Mouse (Mus musculus) Patski (cell line): ENCODE data around the gene Scamp4. TPM values are rescaled to one million over a fixed set of nuclear protein-coding genes. Genes with fewer than 3 reads are reported as not detected.

Experiments
- ATAC-seq: fragments of 100-300 bp; one replicate; pipeline ENCODE4 v1.8.0; 2021
- CTCF ChIA-PET: fragments of 350-600 bp; sonication (Branson Sonifier 250); formaldehyde crosslinking; loops from one replicate; lab custom pipeline; 2022; ENCODE audit warnings: inconsistent platforms; lab: Charles Lee
- POLR2A ChIA-PET: fragments of 350-600 bp; sonication (Branson Sonifier 250); formaldehyde crosslinking; loops from one replicate; lab custom pipeline; 2022; ENCODE audit warnings: antibody characterized with exemption, inconsistent platforms; lab: Charles Lee
- DNase-seq: peaks from one replicate; pipeline ENCODE4 v3.0.0-alpha.2; 2011; ENCODE audit warnings: low read depth, low spot score
- H3K27me3 ChIP-seq: fragments of 371-371 bp; one replicate; pipeline ENCODE4 v1.5.1; 2021
- CTCF ChIP-seq: fragments of 100-300 bp; IDR thresholded peaks from one replicate; pipeline ENCODE4 v1.5.1; 2021
- in situ Hi-C: fragments of 300-500 bp; cut with MboI; formaldehyde crosslinking; loops from 3 replicates; pipeline ENCODE4 v1.11.1; 2018; ENCODE audit warnings: low pct_unique_long_range_greater_than_20kb, mixed read lengths
- polyA plus RNA-seq: library from polyadenylated mRNA; unstranded; gene quantifications from one replicate; pipeline ENCODE4 v1.2.3, GENCODE M21; 2021

Gene Scamp4
- 76.6 TPM for polyA plus RNA-seq

- ATAC-seq: peak; percentile 74
- ChIA-PET POLR2A (interaction anchor here (0.6 kb wide), 1 partner anchor 72 kb away, joined by 3 read pairs; no protein-coding TSS in a partner anchor), CTCF (interaction anchor here (0.9 to 1.4 kb wide), 3 partner anchors 16 to 81 kb away, joined by 3 to 6 read pairs (median 4); no protein-coding TSS in a partner anchor)
- H3K27me3 ChIP-seq: no peaks in the 10 kb centered on the region
- in situ Hi-C loops: no loop called here
- no peak for TF ChIP-seq CTCF
- DNase-seq: peak; percentile 73
Measured at GRCm38 (mm10) chr10:80602698-80603325, at the start of gene Scamp4, which contains the start of gene Adat3. Scamp4 (plus strand) TSS chr10:80602872. Adat3 (plus strand) TSS chr10:80602880.

- ATAC-seq (no peak), DNase-seq (no peak)
- in situ Hi-C loops: loop anchor here (5.0 kb wide), 2 partner anchors 41 to 106 kb away; no protein-coding TSS in a partner anchor
- no peak for TF ChIP-seq CTCF
- CTCF ChIA-PET: interaction anchor here (0.9 to 2.6 kb wide), 3 partner anchors 8 to 107 kb away, joined by 3 to 7 read pairs (median 4); partner anchors contain the start of gene Rexo1
- POLR2A ChIA-PET: no interaction called here
- no peaks in the 10 kb centered on the region for H3K27me3 ChIP-seq
Measured at GRCm38 (mm10) chr10:80553575-80553974, 49.1 kb upstream of the Scamp4 start.

- ChIA-PET POLR2A (interaction anchor here (1.2 kb wide), 1 partner anchor 23 kb away, joined by 3 read pairs; no protein-coding TSS in a partner anchor), CTCF (interaction anchor here (0.9 to 1.4 kb wide), 2 partner anchors 45 to 108 kb away, joined by 3 to 4 read pairs; no protein-coding TSS in a partner anchor)
- ATAC-seq (no peak), DNase-seq (no peak)
- no peaks in the 10 kb centered on the region for H3K27me3 ChIP-seq
- in situ Hi-C loops: loop anchor here (5.0 kb wide), 2 partner anchors 42 to 107 kb away; no protein-coding TSS in a partner anchor
- no peak for TF ChIP-seq CTCF
Measured at GRCm38 (mm10) chr10:80553997-80554396, 48.7 kb upstream of the Scamp4 start.

GRCm38 (mm10) chr10:80557346-80557965, 45.2 kb upstream of the Scamp4 start:
- H3K27me3 ChIP-seq: no peaks in the 10 kb centered on the region
- in situ Hi-C loops: no loop called here
- no peak for TF ChIP-seq CTCF
- POLR2A ChIA-PET: no interaction called here
- CTCF ChIA-PET: interaction anchor here (0.8 to 2.9 kb wide), 11 partner anchors 9 to 172 kb away, joined by 3 to 25 read pairs (median 4); no protein-coding TSS in a partner anchor
- peak; percentile 12 for ATAC-seq
- no peak for DNase-seq

- TF ChIP-seq CTCF: no peak
- ChIA-PET POLR2A (no interaction called here), CTCF (no interaction called here)
- DNase-seq (no peak), ATAC-seq (no peak)
- in situ Hi-C loops: no loop called here
- H3K27me3 ChIP-seq: no peaks in the 10 kb centered on the region
Measured at GRCm38 (mm10) chr10:80559431-80559830, 43.2 kb upstream of the Scamp4 start.

GRCm38 (mm10) chr10:80560621-80561020, 42.1 kb upstream of the Scamp4 start:
- ChIA-PET CTCF (interaction anchor here (1.2 to 1.9 kb wide), 4 partner anchors 8 to 137 kb away, joined by 3 to 13 read pairs (median 6); no protein-coding TSS in a partner anchor), POLR2A (interaction anchor here (0.9 to 1.6 kb wide), 3 partner anchors 9 to 72 kb away, joined by 3 to 6 read pairs (median 4); no protein-coding TSS in a partner anchor)
- H3K27me3 ChIP-seq: no peaks in the 10 kb centered on the region
- no peak for DNase-seq
- no peak for TF ChIP-seq CTCF
- in situ Hi-C loops: no loop called here
- ATAC-seq: no peak

- CTCF ChIA-PET: interaction anchor here (1.1 to 1.9 kb wide), 11 partner anchors 9 to 159 kb away, joined by 3 to 13 read pairs (median 6); no protein-coding TSS in a partner anchor
- no peaks in the 10 kb centered on the region for H3K27me3 ChIP-seq
- TF ChIP-seq CTCF: no peak
- in situ Hi-C loops: no loop called here
- DNase-seq (peak; percentile 77), ATAC-seq (peak; percentile 35)
- POLR2A ChIA-PET: interaction anchor here (0.6 to 1.6 kb wide), 5 partner anchors 9 to 360 kb away, joined by 3 to 6 read pairs (median 3); no protein-coding TSS in a partner anchor
Measured at GRCm38 (mm10) chr10:80561116-80561944, 41.3 kb upstream of the Scamp4 start, which contains the start of gene Rexo1. Rexo1 (minus strand) TSS chr10:80561560.

GRCm38 (mm10) chr10:80566375-80567092, 36.1 kb upstream of the Scamp4 start:
- DNase-seq: no peak
- no peak for TF ChIP-seq CTCF
- ChIA-PET POLR2A (no interaction called here), CTCF (interaction anchor here (0.9 to 3.3 kb wide), 13 partner anchors 9 to 176 kb away, joined by 3 to 25 read pairs (median 6); partner anchors contain the start of gene Ap3d1)
- in situ Hi-C loops: no loop called here
- H3K27me3 ChIP-seq: no peaks in the 10 kb centered on the region
- ATAC-seq: no peak

GRCm38 (mm10) chr10:80568876-80569275, 33.8 kb upstream of the Scamp4 start:
- no peak for ATAC-seq
- CTCF ChIA-PET: no interaction called here
- POLR2A ChIA-PET: interaction anchor here (0.5 kb wide), 1 partner anchor 472 kb away, joined by 3 read pairs; no protein-coding TSS in a partner anchor
- TF ChIP-seq CTCF: no peak
- no peaks in the 10 kb centered on the region for H3K27me3 ChIP-seq
- in situ Hi-C loops: no loop called here
- no peak for DNase-seq
